Mouse (Mus musculus) hindbrain, embryonic 12.5 days (tissue): ENCODE data around the gene Rps6. TPM values are rescaled to one million over a fixed set of nuclear protein-coding genes. Genes with fewer than 3 reads are reported as not detected.
A peak's percentile ranks its signal among the peaks of the same experiment; 100 is the strongest.

Source experiments
- ATAC-seq: fragments of 200-750 bp; cut with Nextera tagmentation; 2 replicates; pipeline ENCODE4 v1.8.0; 2017; ENCODE audit warnings: moderate TSS enrichment; ENCODE audit not compliant: low FRiP score
- H3K27ac ChIP-seq: fragments of 300-500 bp; sonication (generic); 2 replicates; pipeline ENCODE4 v1.5.1; 2016; ENCODE audit warnings: mild to moderate bottlenecking
- H3K27me3 ChIP-seq: fragments of 300-500 bp; sonication (generic); 2 replicates; pipeline ENCODE4 v1.6.1; 2016; ENCODE audit warnings: mild to moderate bottlenecking
- H3K36me3 ChIP-seq: fragments of 300-500 bp; sonication (generic); 2 replicates; pipeline ENCODE4 v1.6.1; 2016; ENCODE audit warnings: mild to moderate bottlenecking
- H3K4me1 ChIP-seq: fragments of 300-500 bp; sonication (generic); 2 replicates; pipeline ENCODE4 v1.6.1; 2016
- H3K4me2 ChIP-seq: fragments of 300-500 bp; sonication (generic); replicated peaks from 2 replicates; pipeline ENCODE4 v1.6.1; 2016; ENCODE audit warnings: mild to moderate bottlenecking
- H3K4me3 ChIP-seq: fragments of 300-500 bp; sonication (generic); 2 replicates; pipeline ENCODE4 v1.5.1; 2016; ENCODE audit warnings: mild to moderate bottlenecking
- H3K9ac ChIP-seq: fragments of 300-500 bp; sonication (generic); 2 replicates; pipeline ENCODE4 v1.6.1; 2016; ENCODE audit warnings: mild to moderate bottlenecking, moderate library complexity
- H3K9me3 ChIP-seq: fragments of 300-500 bp; sonication (generic); replicated peaks from 2 replicates; pipeline ENCODE4 v1.6.1; 2016; ENCODE audit warnings: mild to moderate bottlenecking
- WGBS: fragments of 180-500 bp; shearing (Covaris S2); methylation state at CpG from one replicate; pipeline ENCODE4 v1.1.7; 2016; 5-methylcytosine and 5-hydroxymethylcytosine counted together
- polyA plus RNA-seq: library from polyadenylated mRNA; unstranded; fragments of >200 nt; fragmentation: Nextera tagmentation; extraction: Ambion mirVana; gene quantifications from 2 replicates; pipeline ENCODE4 v1.2.1, GENCODE M21; 2016

Rps6 gene
- polyA plus RNA-seq, 1 experiment from 2014 or later: 478 TPM

DNA sequence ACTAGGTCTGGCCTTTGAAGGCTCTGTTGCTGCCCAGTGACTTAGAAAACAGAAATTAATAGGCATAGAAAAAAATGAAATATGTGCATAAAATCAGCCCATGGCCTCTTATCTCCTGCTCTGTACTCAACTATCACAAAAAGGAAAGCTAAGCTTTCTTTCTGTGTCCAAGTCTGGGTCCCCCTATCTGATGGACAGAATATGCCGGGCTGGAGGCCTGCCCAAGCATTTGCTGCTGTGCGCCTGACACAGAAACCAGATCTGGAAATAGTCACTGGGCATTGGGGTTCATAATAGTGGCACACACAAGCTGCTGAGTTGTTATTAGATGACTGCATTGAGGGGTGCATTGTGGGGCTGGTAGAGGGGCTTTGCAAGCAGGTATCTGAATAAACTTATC, 22.3 kb upstream of the Rps6 start:
- H3K9me3 ChIP-seq: no peaks in the 10 kb centered on the region; the same call in 1 of the 2 replicates
- H3K36me3 ChIP-seq: no peaks in the 10 kb centered on the region
- no peak overlapping the region for H3K9ac ChIP-seq
- peaks cover 12% of the 10 kb centered on the region for H3K27me3 ChIP-seq
- WGBS: 94% methylated on average over 2 of the region's 2 CpGs
- no peak overlapping the region for H3K4me3 ChIP-seq
- no peak overlapping the region for H3K4me2 ChIP-seq
- no peak overlapping the region for H3K27ac ChIP-seq
- H3K4me1 ChIP-seq: peaks cover 8% of the 10 kb centered on the region; the same call in 1 of the 2 replicates
- no peak for ATAC-seq

DNA sequence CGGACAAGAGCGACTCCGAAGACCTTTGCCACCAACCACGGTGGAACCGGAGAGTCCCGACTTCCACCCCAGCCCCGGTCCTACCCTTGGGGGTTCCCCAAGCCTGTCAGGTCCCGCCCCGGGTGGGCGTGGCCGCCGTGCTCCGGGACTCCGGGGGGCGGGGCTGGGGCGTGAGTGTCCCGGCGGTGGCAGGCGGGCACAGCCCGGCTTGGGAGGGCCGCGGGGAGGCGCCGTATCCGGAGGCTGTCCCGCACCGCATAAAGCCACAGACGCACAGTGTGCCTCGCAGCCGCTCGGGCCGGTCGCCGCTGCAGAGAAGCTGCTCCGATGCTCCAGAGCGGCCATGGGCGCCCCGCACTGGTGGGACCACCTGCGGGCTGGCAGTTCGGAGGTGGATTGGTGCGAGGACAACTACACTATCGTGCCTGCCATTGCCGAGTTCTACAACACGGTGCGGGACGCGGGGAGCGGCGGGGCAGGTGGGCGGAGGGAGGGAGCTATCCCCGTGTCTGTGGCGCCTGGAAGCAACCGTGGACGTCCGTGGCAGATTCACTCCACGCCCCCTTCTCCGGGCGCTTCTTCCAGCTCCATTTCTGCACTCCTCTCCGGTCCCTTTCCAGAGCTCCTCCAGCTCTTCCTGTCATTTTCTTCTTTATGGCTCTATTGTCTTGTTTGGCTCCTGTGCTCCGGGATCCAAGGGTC, 17.1 kb upstream of the Rps6 start, which contains the start of gene Acer2:
Gene Acer2 (plus strand): TSS at position 251 of the 702 bp plus-strand sequence.
- Histone ChIP-seq H3K4me3 (peak within 1 kb of the TSS; percentile 74), H3K4me1 (peaks cover 8% of the 10 kb centered on the region; the same call in 1 of the 2 replicates), H3K36me3 (no peaks in the 10 kb centered on the region), H3K27ac (peak within 1 kb of the TSS; percentile 48; the same call in 1 of the 2 replicates), H3K9ac (peak within 1 kb of the TSS; percentile 77), H3K9me3 (no peaks in the 10 kb centered on the region), H3K4me2 (peak within 1 kb of the TSS; percentile 94), H3K27me3 (peaks cover 16% of the 10 kb centered on the region)
- ATAC-seq: peak; percentile 95
- WGBS: under 1% methylated on average over 60 of the region's 60 CpGs

DNA sequence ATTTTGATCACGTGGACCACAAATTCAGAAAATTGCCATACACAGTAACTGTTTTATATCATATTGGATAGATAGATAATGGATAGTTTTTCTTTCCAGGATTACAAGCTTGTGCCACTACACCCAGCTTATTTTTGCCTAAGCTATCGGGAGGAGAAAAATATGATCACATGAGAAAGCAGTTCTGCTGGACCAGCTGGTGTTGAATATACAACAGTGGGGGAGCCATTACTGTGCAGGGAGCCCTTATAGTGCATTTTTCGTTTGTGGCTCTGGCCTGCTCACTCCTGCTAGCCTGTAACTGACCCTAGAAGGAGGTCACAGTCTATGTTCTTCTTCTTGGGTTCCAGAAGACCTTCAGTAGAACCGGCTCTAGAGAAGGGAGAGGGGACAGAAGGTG, 15.9 kb upstream of the Rps6 start:
- no peak overlapping the region for H3K9ac ChIP-seq
- H3K4me3 ChIP-seq: no peak overlapping the region
- H3K9me3 ChIP-seq: no peaks in the 10 kb centered on the region
- no peaks in the 10 kb centered on the region for H3K36me3 ChIP-seq
- H3K4me1 ChIP-seq: peaks cover 8% of the 10 kb centered on the region; the same call in 1 of the 2 replicates
- ATAC-seq: no peak
- H3K27me3 ChIP-seq: peaks cover 16% of the 10 kb centered on the region
- H3K4me2 ChIP-seq: no peak overlapping the region
- H3K27ac ChIP-seq: no peak overlapping the region
- 56% methylated on average over 4 of the region's 4 CpGs for WGBS

GRCm38 (mm10) chr4:86871988-86872387, 14.8 kb upstream of the Rps6 start:
- Histone ChIP-seq H3K9ac (no peak overlapping the region), H3K27me3 (peaks cover 16% of the 10 kb centered on the region), H3K27ac (no peak overlapping the region), H3K4me2 (no peak overlapping the region), H3K36me3 (no peaks in the 10 kb centered on the region), H3K9me3 (no peaks in the 10 kb centered on the region), H3K4me1 (peaks cover 8% of the 10 kb centered on the region; the same call in 1 of the 2 replicates), H3K4me3 (no peak overlapping the region)
- ATAC-seq: no peak

- H3K4me3 ChIP-seq: no peak overlapping the region
- WGBS: 86% methylated on average over 5 of the region's 5 CpGs
- no peaks in the 10 kb centered on the region for H3K27me3 ChIP-seq
- H3K27ac ChIP-seq: no peak overlapping the region
- no peak for ATAC-seq
- no peaks in the 10 kb centered on the region for H3K4me1 ChIP-seq
- no peak overlapping the region for H3K9ac ChIP-seq
- no peaks in the 10 kb centered on the region for H3K9me3 ChIP-seq
- H3K4me2 ChIP-seq: no peak overlapping the region
- no peaks in the 10 kb centered on the region for H3K36me3 ChIP-seq
Observed at GRCm38 (mm10) chr4:86864087-86864486, 6.9 kb upstream of the Rps6 start.

DNA sequence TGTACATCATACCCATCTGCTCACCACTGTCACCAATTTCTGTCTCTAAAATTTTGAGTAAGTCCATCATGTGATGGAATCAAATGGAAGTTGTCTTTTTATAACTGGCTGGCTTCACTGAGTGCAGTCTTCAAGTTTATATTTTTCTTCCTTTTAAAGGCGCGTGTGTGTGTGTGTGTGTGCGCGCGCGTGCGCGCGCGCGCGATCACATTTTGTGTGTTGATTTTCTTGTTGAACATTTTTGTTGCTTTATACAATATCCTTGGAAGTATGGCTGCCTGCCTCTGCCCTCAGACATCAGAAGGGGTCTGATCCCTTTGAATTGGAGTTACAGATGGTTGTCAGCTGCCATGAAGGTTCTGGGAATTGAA, 843 bp upstream of the Rps6 start:
- H3K27ac ChIP-seq: peak overlapping the region; percentile 96
- peak overlapping the region; percentile 79 for H3K4me2 ChIP-seq
- peak overlapping the region; percentile 99 for H3K9ac ChIP-seq
- peaks cover 14% of the 10 kb centered on the region for H3K4me1 ChIP-seq
- no peaks in the 10 kb centered on the region for H3K27me3 ChIP-seq
- WGBS: 54% methylated on average over 12 of the region's 12 CpGs
- no peak for ATAC-seq
- H3K4me3 ChIP-seq: peak overlapping the region; percentile 95
- H3K36me3 ChIP-seq: peaks cover 23% of the 10 kb centered on the region
- H3K9me3 ChIP-seq: no peaks in the 10 kb centered on the region

- Histone ChIP-seq H3K36me3 (peaks cover 33% of the 10 kb centered on the region), H3K4me3 (peak overlapping the region; percentile 95), H3K9me3 (no peaks in the 10 kb centered on the region), H3K27me3 (no peaks in the 10 kb centered on the region), H3K4me1 (peaks cover 14% of the 10 kb centered on the region), H3K4me2 (peak overlapping the region; percentile 77), H3K9ac (peak overlapping the region; percentile 99), H3K27ac (peak overlapping the region; percentile 96)
- 2% methylated on average over 50 of the region's 50 CpGs for WGBS
- ATAC-seq: no peak; the same call in 1 of the 2 replicates
Observed at GRCm38 (mm10) chr4:86856304-86857112, 704 bp downstream of the Rps6 start.

- H3K27me3 ChIP-seq: no peaks in the 10 kb centered on the region
- H3K9ac ChIP-seq: no peak overlapping the region
- H3K27ac ChIP-seq: no peak overlapping the region
- no peaks in the 10 kb centered on the region for H3K9me3 ChIP-seq
- H3K4me2 ChIP-seq: no peak overlapping the region
- H3K4me1 ChIP-seq: peaks cover 9% of the 10 kb centered on the region
- H3K4me3 ChIP-seq: no peak overlapping the region
- ATAC-seq: no peak
- 90% methylated on average over 4 of the region's 4 CpGs for WGBS
- H3K36me3 ChIP-seq: peaks cover 46% of the 10 kb centered on the region
Observed at GRCm38 (mm10) chr4:86852813-86853590, 4.2 kb downstream of the Rps6 start.

- peaks cover 7% of the 10 kb centered on the region for H3K4me1 ChIP-seq
- H3K27ac ChIP-seq: no peak overlapping the region
- H3K4me2 ChIP-seq: no peak overlapping the region
- H3K9ac ChIP-seq: no peak overlapping the region
- H3K36me3 ChIP-seq: peaks cover 53% of the 10 kb centered on the region
- WGBS: 79% methylated on average over 3 of the region's 3 CpGs
- no peak overlapping the region for H3K4me3 ChIP-seq
- H3K27me3 ChIP-seq: no peaks in the 10 kb centered on the region
- ATAC-seq: no peak
- H3K9me3 ChIP-seq: no peaks in the 10 kb centered on the region
Observed at GRCm38 (mm10) chr4:86852018-86852417, 5.2 kb downstream of the Rps6 start.

- ATAC-seq: no peak
- no peak overlapping the region for H3K4me2 ChIP-seq
- H3K36me3 ChIP-seq: peaks cover 56% of the 10 kb centered on the region
- no peaks in the 10 kb centered on the region for H3K27me3 ChIP-seq
- H3K9me3 ChIP-seq: no peaks in the 10 kb centered on the region
- H3K27ac ChIP-seq: no peak overlapping the region
- 79% methylated on average over 2 of the region's 2 CpGs for WGBS
- H3K4me1 ChIP-seq: peaks cover 7% of the 10 kb centered on the region
- no peak overlapping the region for H3K9ac ChIP-seq
- no peak overlapping the region for H3K4me3 ChIP-seq
Observed at GRCm38 (mm10) chr4:86851331-86851730, 5.9 kb downstream of the Rps6 start.

GRCm38 (mm10) chr4:86847246-86847645, 10.0 kb downstream of the Rps6 start:
- H3K36me3 ChIP-seq: peaks cover 46% of the 10 kb centered on the region
- WGBS: 97% methylated on average over 2 of the region's 2 CpGs

DNA sequence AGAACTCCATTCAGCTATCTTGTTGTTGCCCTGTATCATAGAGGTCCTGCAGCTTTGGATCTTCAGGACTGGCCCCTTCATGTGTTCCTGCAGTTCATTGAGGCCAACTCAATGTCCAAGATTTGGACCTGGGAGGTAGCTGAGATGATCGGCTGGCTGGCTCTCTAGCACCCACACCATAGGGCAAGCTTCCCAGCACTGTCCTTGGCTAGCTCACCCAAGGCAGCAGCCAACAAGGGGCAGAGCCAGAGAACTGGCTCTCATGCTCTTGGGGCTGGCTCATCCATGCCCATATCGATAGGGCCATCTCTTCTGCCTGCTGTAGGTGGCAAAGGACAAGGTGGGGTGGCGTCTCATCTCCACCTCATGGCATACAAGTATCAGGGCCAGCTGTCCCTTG, 11.8 kb downstream of the Rps6 start:
- Histone ChIP-seq H3K9me3 (no peaks in the 10 kb centered on the region), H3K9ac (no peak overlapping the region), H3K27ac (no peak overlapping the region), H3K27me3 (no peaks in the 10 kb centered on the region), H3K4me3 (no peak overlapping the region), H3K36me3 (peaks cover 48% of the 10 kb centered on the region), H3K4me1 (no peaks in the 10 kb centered on the region), H3K4me2 (no peak overlapping the region)
- ATAC-seq: no peak
- 94% methylated on average over 3 of the region's 3 CpGs for WGBS

More at GRCm38 (mm10) chr4:86847246-86847645, 10.0 kb downstream of the Rps6 start:
- H3K27ac ChIP-seq: no peak overlapping the region
- no peak overlapping the region for H3K4me3 ChIP-seq
- no peaks in the 10 kb centered on the region for H3K4me1 ChIP-seq
- H3K4me2 ChIP-seq: no peak overlapping the region
- ATAC-seq: no peak
- no peak overlapping the region for H3K9ac ChIP-seq
- no peaks in the 10 kb centered on the region for H3K9me3 ChIP-seq
- H3K27me3 ChIP-seq: no peaks in the 10 kb centered on the region
